26 mouse cellular contexts compared by ENCODE assay signal in the genomic region with DNA sequence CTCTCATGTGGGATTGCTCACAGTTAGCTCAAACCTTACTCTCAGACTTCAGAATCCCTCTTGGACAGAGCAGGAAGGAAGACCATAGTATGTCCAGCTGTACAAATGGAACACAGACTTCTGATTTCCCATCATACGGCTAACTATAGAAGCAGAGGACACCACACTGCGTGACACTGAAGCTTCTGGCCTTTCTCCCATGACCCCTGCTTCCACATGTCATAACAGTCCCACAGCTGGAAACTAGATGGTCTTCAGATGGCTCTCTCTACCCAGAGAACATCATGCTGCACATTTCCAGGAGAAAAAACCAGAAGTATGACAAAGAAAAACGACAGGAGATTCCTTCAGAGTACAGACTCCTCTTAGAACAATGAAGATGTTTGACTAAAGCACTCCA. TPM values are rescaled to one million over a fixed set of nuclear protein-coding genes. Genes with fewer than 3 reads are reported as not detected.
DNase-seq lines count a peak whose midpoint lies in the region; ATAC-seq and TF ChIP-seq lines count a peak whose summit lies in the region.
"Had no signal": no experiment of that assay in that cellular context is flagged by ENCODE, and none has a peak within 500 bp of the region (broad histone marks: within the 10 kb centered on the region; RNA-seq: fewer than 3 reads in every experiment).

No protein-coding gene starts in this region.

- H3K9me3 ChIP-seq in heart, embryonic 12.5 days (replicated peaks): no peaks in the 10 kb centered on the region
- H3K9me3 ChIP-seq in lung, embryonic 15.5 days: no peaks in the 10 kb centered on the region
- H3K9me3 ChIP-seq: embryonic facial prominence, embryonic 13.5 days; forebrain, embryonic 12.5 days; hindbrain, embryonic 10.5 days; limb, embryonic 12.5 days had no signal

- no peak for TF ChIP-seq CTCF in kidney, adult 2 months (conservative IDR thresholded peaks at IDR 0.05; ENCODE audit: insufficient read depth, insufficient read length, low read depth, low read length)
- no peak for TF ChIP-seq CTCF in brain, embryonic 14.5 days (IDR thresholded peaks at IDR 0.05; ENCODE audit: borderline replicate concordance, extremely low read depth, insufficient read depth, insufficient read length)

- H3K4me2 ChIP-seq in heart, embryonic 12.5 days: no peak overlapping the region
- H3K4me2 ChIP-seq in lung, embryonic 15.5 days: no peak overlapping the region
- H3K4me2 ChIP-seq: embryonic facial prominence, embryonic 13.5 days; forebrain, embryonic 12.5 days; limb, embryonic 12.5 days; liver, embryonic 11.5 days; midbrain, embryonic 11.5 days had no signal

- no peak for ATAC-seq in heart, embryonic 12.5 days (ENCODE audit: insufficient number of reproducible peaks, low FRiP score)
- ATAC-seq in lung, embryonic 15.5 days (ENCODE audit: borderline replicate concordance, extremely low read depth, low FRiP score, low TSS enrichment): peak; percentile 31; the same call in 1 of the 2 replicates
- ATAC-seq: hindbrain, embryonic 16.5 days; liver, postnatal 0 days had no signal

- H3K4me3 ChIP-seq in heart, embryonic 12.5 days: no peak overlapping the region
- H3K4me3 ChIP-seq in kidney, adult 2 months (ENCODE audit: insufficient read depth, low read depth, low read length): no peak overlapping the region
- H3K4me3 ChIP-seq in lung, embryonic 15.5 days: no peak overlapping the region
- H3K4me3 ChIP-seq: embryonic facial prominence, embryonic 13.5 days; erythroblast, embryonic 14.5 days; forebrain, embryonic 12.5 days; hindbrain, embryonic 10.5 days; limb, embryonic 12.5 days had no signal

- 69% methylated on average over 3 of the region's 3 CpGs for WGBS in heart, embryonic 12.5 days
- 62% methylated on average over 3 of the region's 3 CpGs for WGBS in kidney, adult 2 months
- 58% methylated on average over 3 of the region's 3 CpGs for WGBS in lung, embryonic 15.5 days

- H3K36me3 ChIP-seq in heart, embryonic 12.5 days: peaks cover 3% of the 10 kb centered on the region; the same call in 1 of the 2 replicates
- no peaks in the 10 kb centered on the region for H3K36me3 ChIP-seq in kidney, adult 2 months (ENCODE audit: control insufficient read depth, insufficient read depth, low read length)
- no peaks in the 10 kb centered on the region for H3K36me3 ChIP-seq in lung, embryonic 15.5 days
- H3K36me3 ChIP-seq: embryonic facial prominence, embryonic 13.5 days; forebrain, embryonic 12.5 days; hindbrain, embryonic 10.5 days; limb, embryonic 12.5 days had no signal

- no peak overlapping the region for H3K27ac ChIP-seq in heart, embryonic 12.5 days (ENCODE audit: poor library complexity, severe bottlenecking)
- peak overlapping the region; percentile 59 for H3K27ac ChIP-seq in kidney, adult 2 months (ENCODE audit: insufficient read depth, low read depth, low read length)
- H3K27ac ChIP-seq in lung, embryonic 15.5 days: no peak overlapping the region
- H3K27ac ChIP-seq: embryonic facial prominence, embryonic 13.5 days; forebrain, embryonic 12.5 days; hindbrain, embryonic 10.5 days; limb, embryonic 12.5 days had no signal

- TF ChIP-seq POLR2A in kidney, adult 2 months (IDR thresholded peaks at IDR 0.05; ENCODE audit: low read depth, low read length): no peak
- no peak for TF ChIP-seq POLR2A in brain, embryonic 14.5 days (IDR thresholded peaks at IDR 0.05; ENCODE audit: borderline replicate concordance, extremely low read depth, insufficient read depth, insufficient read length, poor library complexity, severe bottlenecking)

- peaks cover 18% of the 10 kb centered on the region for H3K4me1 ChIP-seq in heart, embryonic 12.5 days (replicated peaks)
- peaks cover 32% of the 10 kb centered on the region for H3K4me1 ChIP-seq in kidney, adult 2 months (ENCODE audit: control insufficient read depth, insufficient read depth, low read length)
- no peaks in the 10 kb centered on the region for H3K4me1 ChIP-seq in lung, embryonic 15.5 days
- H3K4me1 ChIP-seq: forebrain, embryonic 12.5 days; hindbrain, embryonic 10.5 days had no signal

- peak; percentile 94 for DNase-seq in heart, adult 11 months
- DNase-seq in kidney, adult 2 months: no peak
- DNase-seq in kidney, adult 9 months: no peak
- DNase-seq in lung, postnatal 36 days: no peak
- peak; percentile 21 for DNase-seq in brain, embryonic 14.5 days (ENCODE audit: low read depth)
- DNase-seq in embryo, embryonic 10.5 days (ENCODE audit: low spot score): no peak
- DNase-seq: adrenal gland, postnatal 10 days; cerebellum, adult 2 months; cerebellum, postnatal 25 days; embryo, embryonic 11 days; kidney, adult 11 months; layer of hippocampus, postnatal 36 days; liver, postnatal 0 days; right cerebral cortex, postnatal 14 days; spleen, adult 18-20 months; thymus, postnatal 25 days had no signal

- H3K27me3 ChIP-seq in heart, embryonic 12.5 days (replicated peaks): no peaks in the 10 kb centered on the region
- no peaks in the 10 kb centered on the region for H3K27me3 ChIP-seq in kidney, adult 2 months (replicated peaks; ENCODE audit: control insufficient read depth, insufficient read depth, low read length)
- H3K27me3 ChIP-seq in lung, embryonic 15.5 days: no peaks in the 10 kb centered on the region
- H3K27me3 ChIP-seq: embryonic facial prominence, embryonic 13.5 days; forebrain, embryonic 12.5 days; limb, embryonic 12.5 days had no signal

- H3K9ac ChIP-seq in heart, embryonic 12.5 days: no peak overlapping the region
- H3K9ac ChIP-seq in lung, embryonic 15.5 days: no peak overlapping the region
- H3K9ac ChIP-seq: embryonic facial prominence, embryonic 13.5 days; forebrain, embryonic 12.5 days; limb, embryonic 12.5 days; liver, postnatal 0 days had no signal

RNA-seq across cellular contexts. Expression of a gene that starts 14.1 kb away (rescaled TPM):
- polyA plus RNA-seq in heart, embryonic 12.5 days (2016; fragmentation: Nextera tagmentation; extraction: Ambion mirVana): 37.2 and 37.8 TPM in 2 replicates
- 59.6 and 61.4 TPM in 2 replicates for polyA plus RNA-seq in kidney, adult 2 months (2012; rRNA removed)
- 14.8 TPM in 2 replicates for polyA plus RNA-seq in lung, embryonic 15.5 days (2015; fragmentation: Nextera tagmentation; extraction: Ambion mirVana)
- 2.2 and 2.8 TPM in 2 replicates for polyA plus RNA-seq in brain, embryonic 14.5 days (2012; rRNA removed)
- polyA plus RNA-seq: erythroblast, embryonic 14.5 days had no signal

Comparison
In these comparisons a context has a peak if more than half of its experiments do, and no peak if none do; other contexts are left out.
1. DNase-seq: peak in heart, adult 11 months (single experiment) and brain, embryonic 14.5 days (single experiment); none in kidney, adult 2 months (single experiment), kidney, adult 9 months (single experiment), lung, postnatal 36 days (single experiment) and embryo, embryonic 10.5 days (single experiment).